Mouse (Mus musculus): Measurements from ENCODE around the gene Vwa3b. TPM values are rescaled to one million over a fixed set of nuclear protein-coding genes. Genes with fewer than 3 reads are reported as not detected.
A peak's percentile ranks its signal among the peaks of the same experiment; 100 is the strongest.

Vwa3b gene
- polyA plus RNA-seq, 1 experiment from 2014 or later = not detected

DNA sequence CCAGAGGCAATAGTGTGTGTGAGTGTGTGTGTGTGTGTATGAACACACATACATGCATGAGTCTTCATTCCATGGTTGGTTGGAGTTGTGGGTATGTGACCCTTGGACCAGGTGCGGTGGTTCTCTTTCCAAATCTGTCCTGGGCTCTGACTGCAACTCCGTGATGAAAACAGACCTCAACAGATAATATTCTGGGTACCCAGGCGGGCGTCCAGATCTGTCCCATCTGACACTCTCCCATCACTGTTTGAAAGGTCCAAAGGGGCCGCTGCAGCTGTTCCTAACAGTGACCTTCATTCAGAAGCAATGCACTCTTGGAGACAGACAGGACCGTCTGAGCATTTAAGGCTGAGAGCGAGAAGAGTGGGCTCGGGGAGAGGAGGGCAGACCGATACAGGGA, 90.2 kb downstream of the Vwa3b start:
- H3K4me1 ChIP-seq = no peaks in the 10 kb centered on the region
- WGBS = 78% methylated on average over 9 of the region's 9 CpGs
- no peaks in the 10 kb centered on the region for H3K27me3 ChIP-seq (ENCODE audit: insufficient read depth, poor library complexity, severe bottlenecking)
- H3K27ac ChIP-seq = no peak overlapping the region
- no peaks in the 10 kb centered on the region for H3K9me3 ChIP-seq
- no peaks in the 10 kb centered on the region for H3K36me3 ChIP-seq
- no peak overlapping the region for H3K4me3 ChIP-seq
- peak; percentile 64 for DNase-seq (ENCODE audit: low spot score)

DNA sequence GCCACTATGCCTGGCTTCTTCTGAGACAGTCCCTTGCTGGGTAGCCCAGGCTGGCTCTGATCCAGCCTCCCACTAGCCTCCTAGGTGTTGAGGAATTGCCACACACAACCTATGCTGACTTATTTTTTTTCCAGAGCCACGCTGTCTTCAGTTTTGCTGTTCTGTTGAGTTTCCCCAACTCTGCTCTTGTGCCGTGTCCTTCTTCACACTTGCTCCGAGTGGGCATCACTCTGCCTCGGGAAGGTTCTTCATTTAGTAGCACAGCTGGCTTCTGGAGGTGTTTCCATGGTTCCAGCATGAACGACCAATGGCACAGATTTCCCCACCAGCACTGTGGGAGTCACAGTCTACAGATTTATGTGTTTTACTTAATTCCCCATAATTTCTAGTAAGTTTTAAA, 91.6 kb downstream of the Vwa3b start:
- DNase-seq (ENCODE audit: low spot score) = peak; percentile 56
- Histone ChIP-seq H3K4me1 (no peaks in the 10 kb centered on the region), H3K9me3 (no peaks in the 10 kb centered on the region), H3K27ac (no peak overlapping the region), H3K36me3 (no peaks in the 10 kb centered on the region), H3K27me3 (ENCODE audit: insufficient read depth, poor library complexity, severe bottlenecking) (no peaks in the 10 kb centered on the region), H3K4me3 (no peak overlapping the region)
- 81% methylated on average over 5 of the region's 5 CpGs for WGBS

DNA sequence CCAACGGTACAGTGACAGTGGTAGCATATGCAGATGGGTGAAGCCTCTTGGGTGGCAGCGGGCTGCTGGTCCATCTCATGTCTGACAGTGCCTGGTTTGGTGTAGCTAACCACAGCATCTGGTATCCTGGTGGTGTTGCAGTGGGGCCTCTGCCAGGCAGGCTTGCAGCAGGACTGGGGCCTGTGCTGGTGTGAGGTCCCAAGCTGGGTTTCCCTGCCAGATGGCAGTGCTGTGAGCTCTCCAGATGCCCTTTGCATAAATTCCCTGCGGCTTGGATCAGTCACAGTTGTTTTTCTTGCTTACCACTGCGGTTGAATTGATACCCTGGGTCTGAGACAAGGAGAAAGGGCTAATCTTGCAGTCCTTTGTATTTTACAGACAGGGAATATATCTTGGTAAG, 95.9 kb downstream of the Vwa3b start:
- no peaks in the 10 kb centered on the region for H3K36me3 ChIP-seq
- H3K4me1 ChIP-seq = no peaks in the 10 kb centered on the region
- DNase-seq (ENCODE audit: low spot score) = no peak
- WGBS = 43% methylated on average over 4 of the region's 4 CpGs
- H3K27ac ChIP-seq = no peak overlapping the region
- H3K9me3 ChIP-seq = no peaks in the 10 kb centered on the region
- no peak overlapping the region for H3K4me3 ChIP-seq
- no peaks in the 10 kb centered on the region for H3K27me3 ChIP-seq (ENCODE audit: insufficient read depth, poor library complexity, severe bottlenecking)

DNA sequence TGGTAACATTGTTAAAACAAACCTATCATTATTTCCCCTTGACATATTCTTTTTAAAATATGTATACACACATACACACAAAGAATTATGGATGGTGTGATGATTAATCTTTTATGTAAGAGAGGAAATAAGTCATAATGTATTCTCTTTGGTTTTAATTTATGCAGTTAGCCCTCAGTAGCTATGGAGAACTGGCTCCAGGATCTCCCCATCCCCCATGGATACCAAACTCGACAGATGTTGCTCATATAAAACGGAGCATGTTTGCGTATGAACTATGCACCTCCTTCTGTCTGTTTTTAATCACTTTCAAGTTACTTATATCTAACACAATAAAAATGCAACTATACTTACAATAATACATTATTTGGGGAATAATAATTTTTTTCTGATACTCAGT, 96.4 kb downstream of the Vwa3b start:
- Histone ChIP-seq H3K27me3 (ENCODE audit: insufficient read depth, poor library complexity, severe bottlenecking) (no peaks in the 10 kb centered on the region), H3K27ac (no peak overlapping the region), H3K36me3 (no peaks in the 10 kb centered on the region), H3K4me1 (no peaks in the 10 kb centered on the region), H3K4me3 (no peak overlapping the region), H3K9me3 (no peaks in the 10 kb centered on the region)
- no peak for DNase-seq (ENCODE audit: low spot score)
- WGBS = 84% methylated on average over 3 of the region's 3 CpGs

DNA sequence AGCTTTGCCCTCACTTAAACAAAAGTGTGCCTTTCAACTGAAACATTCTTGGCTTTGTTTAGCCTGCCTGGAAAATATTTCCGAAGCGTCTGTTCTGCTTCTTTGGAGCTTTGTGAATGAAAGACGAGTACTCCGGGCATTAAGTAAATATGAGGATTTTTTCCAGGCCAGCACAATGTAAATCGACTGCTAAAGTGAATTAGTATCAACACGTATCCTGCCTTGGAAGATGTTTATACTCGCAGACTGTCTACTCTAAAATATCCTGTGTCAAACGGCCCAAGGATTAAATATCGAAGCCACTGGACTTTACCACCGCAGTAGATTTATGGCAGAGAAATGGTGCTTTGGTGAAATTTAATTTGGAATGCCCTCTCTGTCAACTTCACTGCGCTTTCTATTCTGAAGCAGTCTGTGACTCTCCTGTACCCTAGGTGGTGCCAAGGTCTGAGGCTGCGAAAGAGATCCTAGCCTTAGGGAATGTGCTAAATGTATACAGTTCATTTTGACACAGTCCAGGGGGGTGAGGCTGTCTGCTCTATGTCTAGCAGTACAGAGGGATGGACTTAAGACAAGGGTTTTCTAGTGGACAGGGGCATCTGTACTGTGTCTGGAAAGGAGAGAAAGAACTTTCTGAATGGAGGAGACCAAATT, 98.4 kb downstream of the Vwa3b start:
- Histone ChIP-seq H3K27ac (no peak overlapping the region), H3K4me3 (no peak overlapping the region), H3K36me3 (no peaks in the 10 kb centered on the region), H3K9me3 (no peaks in the 10 kb centered on the region), H3K27me3 (ENCODE audit: insufficient read depth, poor library complexity, severe bottlenecking) (no peaks in the 10 kb centered on the region), H3K4me1 (no peaks in the 10 kb centered on the region)
- WGBS = 78% methylated on average over 12 of the region's 12 CpGs
- no peak for DNase-seq (ENCODE audit: low spot score)

DNA sequence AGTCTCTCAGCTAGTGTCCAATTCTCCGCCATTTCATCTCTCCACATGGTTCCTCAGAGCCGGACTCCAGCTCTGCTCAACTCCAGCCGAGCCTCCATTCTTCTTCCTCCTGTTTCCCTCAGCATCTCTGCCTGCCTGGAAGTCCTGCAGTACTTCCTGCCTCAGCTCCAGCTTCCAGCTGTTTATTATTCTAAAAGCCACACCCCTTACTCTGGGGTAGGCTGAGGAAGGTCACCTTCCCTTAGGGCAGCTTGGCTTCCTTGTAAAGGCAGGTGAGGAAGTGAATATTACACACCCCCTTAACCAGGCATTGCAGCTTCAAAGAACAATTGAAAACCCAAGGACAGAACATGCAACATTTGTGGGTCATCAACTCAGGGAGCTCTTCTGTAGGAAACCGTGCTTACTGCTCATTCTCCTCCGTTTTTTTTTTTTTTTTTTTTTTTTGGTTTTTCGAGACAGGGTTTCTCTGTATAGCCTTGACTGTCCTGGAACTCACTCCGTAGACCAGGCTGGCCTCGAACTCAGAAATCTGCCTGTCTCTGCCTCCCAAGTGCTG, 103.7 kb downstream of the Vwa3b start:
- H3K36me3 ChIP-seq = no peaks in the 10 kb centered on the region
- no peak for DNase-seq (ENCODE audit: low spot score)
- H3K4me3 ChIP-seq = no peak overlapping the region
- no peak overlapping the region for H3K27ac ChIP-seq
- WGBS = 79% methylated on average over 8 of the region's 8 CpGs
- no peaks in the 10 kb centered on the region for H3K4me1 ChIP-seq
- no peaks in the 10 kb centered on the region for H3K27me3 ChIP-seq (ENCODE audit: insufficient read depth, poor library complexity, severe bottlenecking)
- H3K9me3 ChIP-seq = no peaks in the 10 kb centered on the region

DNA sequence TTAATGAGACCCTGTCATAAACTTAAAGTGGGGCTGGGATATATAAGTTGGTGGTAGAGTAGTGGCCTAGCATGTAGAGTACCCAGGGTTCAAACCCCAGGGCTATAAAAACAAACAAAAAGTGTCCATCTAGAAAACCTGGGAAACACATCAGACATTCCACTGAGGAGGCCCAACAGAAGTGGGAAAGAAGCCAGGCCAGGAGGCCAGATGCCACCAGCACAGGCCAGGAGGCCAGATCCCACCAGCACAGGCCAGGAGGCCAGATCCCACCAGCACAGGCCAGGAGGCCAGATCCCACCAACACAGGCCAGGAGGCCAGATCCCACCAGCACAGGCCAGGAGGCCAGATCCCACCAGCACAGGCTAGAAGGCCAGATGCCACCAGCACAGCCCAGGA, 104.8 kb downstream of the Vwa3b start:
- no peak for DNase-seq (ENCODE audit: low spot score)
- Histone ChIP-seq H3K9me3 (no peaks in the 10 kb centered on the region), H3K4me3 (no peak overlapping the region), H3K4me1 (no peaks in the 10 kb centered on the region), H3K27me3 (ENCODE audit: insufficient read depth, poor library complexity, severe bottlenecking) (no peaks in the 10 kb centered on the region), H3K27ac (no peak overlapping the region), H3K36me3 (no peaks in the 10 kb centered on the region)

DNA sequence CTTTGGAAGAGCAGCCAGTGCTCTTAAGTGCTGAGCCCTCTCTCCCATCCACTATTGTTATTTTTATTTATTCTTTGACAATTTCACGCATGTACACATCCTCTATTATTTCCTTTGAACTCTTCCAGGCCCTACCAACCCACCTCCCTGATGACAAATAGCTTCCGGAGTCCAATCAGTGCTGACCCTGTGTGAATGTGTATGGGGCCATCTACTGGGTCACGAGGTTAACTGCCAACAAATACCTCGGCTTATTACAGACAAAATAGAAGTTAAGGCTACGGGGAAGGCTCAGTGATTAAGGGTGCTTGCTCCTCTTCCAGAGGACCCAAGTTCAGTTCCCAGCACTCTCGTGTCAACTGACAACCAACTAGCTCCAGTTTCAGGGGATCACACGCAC, 106.0 kb downstream of the Vwa3b start:
- no peak overlapping the region for H3K27ac ChIP-seq
- H3K4me1 ChIP-seq = no peaks in the 10 kb centered on the region
- no peak for DNase-seq (ENCODE audit: low spot score)
- 58% methylated on average over 7 of the region's 7 CpGs for WGBS
- H3K36me3 ChIP-seq = no peaks in the 10 kb centered on the region
- no peak overlapping the region for H3K4me3 ChIP-seq
- no peaks in the 10 kb centered on the region for H3K27me3 ChIP-seq (ENCODE audit: insufficient read depth, poor library complexity, severe bottlenecking)
- no peaks in the 10 kb centered on the region for H3K9me3 ChIP-seq

DNA sequence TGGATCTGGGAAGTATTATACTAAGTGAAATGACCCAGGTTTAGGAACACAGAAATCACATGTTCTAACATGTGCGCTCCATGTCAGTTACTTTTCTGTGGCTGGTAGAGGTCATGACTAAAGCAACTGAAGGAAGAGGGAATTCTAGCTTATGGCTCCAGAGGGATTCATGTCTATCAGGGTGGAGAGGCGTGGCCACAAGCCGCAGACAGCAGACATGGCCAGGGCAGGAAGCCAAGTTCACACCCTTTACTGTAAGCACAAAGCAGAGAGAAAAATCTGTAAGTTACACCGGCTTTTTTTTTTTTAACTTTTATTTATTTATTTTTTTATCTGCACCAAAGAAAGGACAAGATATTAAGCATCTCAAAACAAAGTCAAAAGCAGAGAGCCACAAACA, 119.6 kb downstream of the Vwa3b start:
- Histone ChIP-seq H3K27me3 (ENCODE audit: insufficient read depth, poor library complexity, severe bottlenecking) (no peaks in the 10 kb centered on the region), H3K4me1 (no peaks in the 10 kb centered on the region), H3K4me3 (no peak overlapping the region), H3K27ac (no peak overlapping the region), H3K36me3 (no peaks in the 10 kb centered on the region), H3K9me3 (no peaks in the 10 kb centered on the region)
- DNase-seq (ENCODE audit: low spot score) = no peak
- 61% methylated on average over 4 of the region's 4 CpGs for WGBS

DNA sequence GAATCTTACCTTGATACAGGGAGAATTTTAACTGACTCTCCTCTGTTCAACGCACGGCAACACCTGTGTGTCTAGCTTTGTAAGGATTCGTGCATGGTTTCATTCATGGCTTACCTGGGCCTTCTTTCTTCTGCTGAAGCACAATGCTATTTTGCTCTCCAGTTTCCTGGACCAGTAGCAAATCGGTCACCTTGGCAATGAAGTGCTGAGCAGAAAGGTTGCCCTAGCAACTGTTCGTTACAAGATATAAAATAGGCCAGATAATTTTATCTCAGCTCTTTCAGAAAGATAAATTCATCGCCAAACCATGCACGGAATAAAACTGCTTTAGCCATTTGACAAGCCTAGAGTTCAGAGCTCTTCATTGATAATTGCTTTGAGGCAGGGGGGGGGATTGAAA, 123.5 kb downstream of the Vwa3b start:
- DNase-seq (ENCODE audit: low spot score) = no peak
- no peaks in the 10 kb centered on the region for H3K27me3 ChIP-seq (ENCODE audit: insufficient read depth, poor library complexity, severe bottlenecking)
- no peaks in the 10 kb centered on the region for H3K4me1 ChIP-seq
- H3K36me3 ChIP-seq = no peaks in the 10 kb centered on the region
- H3K27ac ChIP-seq = no peak overlapping the region
- H3K4me3 ChIP-seq = no peak overlapping the region
- 86% methylated on average over 7 of the region's 7 CpGs for WGBS
- no peaks in the 10 kb centered on the region for H3K9me3 ChIP-seq

DNA sequence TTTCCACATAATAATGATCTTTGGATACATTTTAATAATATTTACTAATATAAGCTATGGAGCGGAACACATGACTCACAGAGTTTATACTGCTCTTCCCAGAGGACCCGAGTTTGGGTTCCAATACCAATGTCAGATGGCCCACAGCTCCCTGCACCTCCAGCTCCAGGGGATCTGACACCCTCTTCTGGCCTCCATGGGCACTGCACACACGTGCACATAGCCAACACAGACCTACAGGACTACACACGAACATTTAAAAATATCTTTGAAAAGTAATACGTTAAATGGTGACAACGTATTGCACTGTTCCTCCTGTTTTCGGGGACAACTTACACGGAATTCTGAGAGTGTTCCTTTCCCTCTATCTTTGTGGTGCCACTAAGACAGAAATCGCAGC, 125.5 kb downstream of the Vwa3b start:
- Histone ChIP-seq H3K36me3 (no peaks in the 10 kb centered on the region), H3K9me3 (no peaks in the 10 kb centered on the region), H3K4me3 (no peak overlapping the region), H3K4me1 (no peaks in the 10 kb centered on the region), H3K27me3 (ENCODE audit: insufficient read depth, poor library complexity, severe bottlenecking) (no peaks in the 10 kb centered on the region), H3K27ac (no peak overlapping the region)
- WGBS = 88% methylated on average over 9 of the region's 9 CpGs
- no peak for DNase-seq (ENCODE audit: low spot score)

DNA sequence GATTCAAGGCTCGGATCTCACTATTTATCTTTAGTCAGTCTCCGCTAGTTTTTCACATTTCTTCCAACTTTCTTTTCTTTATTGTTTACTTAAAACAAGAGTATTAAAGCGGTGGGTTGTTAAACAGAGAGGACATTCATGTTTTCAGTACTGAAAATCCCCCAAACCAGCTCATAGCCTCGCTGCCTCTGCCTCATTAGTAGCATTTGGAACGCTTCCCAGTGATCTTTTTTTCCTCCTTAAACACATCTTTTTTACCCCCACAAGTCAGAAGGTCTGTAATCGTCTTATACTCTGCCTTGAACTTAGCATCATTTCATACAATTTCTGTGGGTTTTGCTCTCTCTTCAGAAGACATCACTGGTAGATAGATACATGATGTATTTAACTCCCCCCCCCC, 139.7 kb downstream of the Vwa3b start:
- Histone ChIP-seq H3K4me3 (no peak overlapping the region), H3K27me3 (ENCODE audit: insufficient read depth, poor library complexity, severe bottlenecking) (no peaks in the 10 kb centered on the region), H3K9me3 (no peaks in the 10 kb centered on the region), H3K27ac (no peak overlapping the region), H3K36me3 (no peaks in the 10 kb centered on the region), H3K4me1 (no peaks in the 10 kb centered on the region)
- 72% methylated on average over 6 of the region's 6 CpGs for WGBS
- no peak for DNase-seq (ENCODE audit: low spot score)

DNA sequence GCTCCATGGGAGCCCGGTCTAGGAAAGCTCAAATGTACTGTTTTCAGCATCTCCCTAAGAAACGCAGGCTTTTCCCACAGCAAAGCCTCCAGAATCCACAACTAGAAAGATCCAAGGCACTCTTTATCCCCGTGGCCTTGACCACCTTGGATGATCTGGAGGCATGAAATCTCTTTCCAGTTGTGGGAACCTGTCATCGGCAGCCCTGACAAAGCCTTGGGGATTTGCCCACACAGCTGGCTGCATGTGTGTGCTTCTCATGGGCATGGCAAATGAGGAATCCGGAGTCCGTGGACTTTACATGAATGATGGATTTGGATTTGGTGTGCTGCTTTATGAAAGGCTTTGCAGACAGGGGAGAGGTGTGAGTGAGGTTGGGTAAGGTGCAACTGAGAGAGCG, 141.5 kb downstream of the Vwa3b start:
- no peaks in the 10 kb centered on the region for H3K36me3 ChIP-seq
- no peaks in the 10 kb centered on the region for H3K27me3 ChIP-seq (ENCODE audit: insufficient read depth, poor library complexity, severe bottlenecking)
- no peaks in the 10 kb centered on the region for H3K9me3 ChIP-seq
- H3K4me3 ChIP-seq = no peak overlapping the region
- 80% methylated on average over 7 of the region's 7 CpGs for WGBS
- no peak for DNase-seq (ENCODE audit: low spot score)
- no peak overlapping the region for H3K27ac ChIP-seq
- no peaks in the 10 kb centered on the region for H3K4me1 ChIP-seq

DNA sequence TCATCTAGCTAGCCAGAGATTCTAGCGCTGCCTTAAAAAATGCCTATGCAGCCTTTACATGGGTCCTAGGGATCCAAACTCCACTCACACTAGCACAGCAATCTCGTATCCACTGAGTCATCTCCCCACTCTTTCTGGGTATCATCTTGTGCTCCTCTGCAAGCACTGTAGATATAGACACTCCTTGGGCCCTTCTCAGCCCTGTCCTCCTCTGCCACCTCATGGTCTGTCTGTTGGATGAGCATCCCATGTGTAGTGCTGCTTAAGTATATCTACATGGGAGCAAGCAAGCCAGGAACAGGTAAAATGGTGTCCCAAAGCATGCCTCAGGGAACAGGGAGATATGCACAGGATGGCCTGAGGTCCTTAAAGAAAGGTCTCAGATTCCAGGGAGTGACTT, 151.5 kb downstream of the Vwa3b start:
- Histone ChIP-seq H3K27me3 (ENCODE audit: insufficient read depth, poor library complexity, severe bottlenecking) (no peaks in the 10 kb centered on the region), H3K36me3 (no peaks in the 10 kb centered on the region), H3K4me3 (no peak overlapping the region), H3K27ac (no peak overlapping the region), H3K9me3 (no peaks in the 10 kb centered on the region), H3K4me1 (peaks cover 8% of the 10 kb centered on the region)
- no peak for DNase-seq (ENCODE audit: low spot score)
- WGBS = 72% methylated on average over 2 of the region's 2 CpGs
